Mouse (Mus musculus): ENCODE data around the gene Lrrc1.
A peak's percentile ranks its signal among the peaks of the same experiment; 100 is the strongest.

Gene Lrrc1

GRCm38 (mm10) chr9:77543351-77544321 is 1.0 kb downstream of the Lrrc1 start:
- peak; percentile 15 for DNase-seq (ENCODE audit: low read depth, low spot score)

- DNase-seq (ENCODE audit: low read depth, low spot score) = no peak
Observed at GRCm38 (mm10) chr9:77541556-77541955, 3.1 kb downstream of the Lrrc1 start.

GRCm38 (mm10) chr9:77539232-77539631 is 5.4 kb downstream of the Lrrc1 start:
- no peak for DNase-seq (ENCODE audit: low read depth, low spot score)

GRCm38 (mm10) chr9:77537357-77537756 is 7.3 kb downstream of the Lrrc1 start:
- DNase-seq (ENCODE audit: low read depth, low spot score) = no peak

GRCm38 (mm10) chr9:77536832-77537231 is 7.8 kb downstream of the Lrrc1 start:
- no peak for DNase-seq (ENCODE audit: low read depth, low spot score)

GRCm38 (mm10) chr9:77536286-77536685 is 8.4 kb downstream of the Lrrc1 start:
- no peak for DNase-seq (ENCODE audit: low read depth, low spot score)

GRCm38 (mm10) chr9:77535021-77535744 is 9.5 kb downstream of the Lrrc1 start:
- no peak for DNase-seq (ENCODE audit: low read depth, low spot score)

- peak; percentile 27 for DNase-seq (ENCODE audit: low read depth, low spot score)
Observed at GRCm38 (mm10) chr9:77528379-77529041, 16.2 kb downstream of the Lrrc1 start.

- DNase-seq (ENCODE audit: low read depth, low spot score) = peak; percentile 48
Observed at GRCm38 (mm10) chr9:77527170-77527569, 17.5 kb downstream of the Lrrc1 start.

GRCm38 (mm10) chr9:77526715-77527114 is 18.0 kb downstream of the Lrrc1 start:
- peak; percentile 32 for DNase-seq (ENCODE audit: low read depth, low spot score)

GRCm38 (mm10) chr9:77525595-77526295 is 18.9 kb downstream of the Lrrc1 start:
- no peak for DNase-seq (ENCODE audit: low read depth, low spot score)

- no peak for DNase-seq (ENCODE audit: low read depth, low spot score)
Observed at GRCm38 (mm10) chr9:77523793-77524192, 20.9 kb downstream of the Lrrc1 start.

GRCm38 (mm10) chr9:77522476-77522875 is 22.2 kb downstream of the Lrrc1 start:
- DNase-seq (ENCODE audit: low read depth, low spot score) = no peak

- DNase-seq (ENCODE audit: low read depth, low spot score) = no peak
Observed at GRCm38 (mm10) chr9:77519198-77519597, 25.5 kb downstream of the Lrrc1 start.

GRCm38 (mm10) chr9:77516782-77517364 is 27.8 kb downstream of the Lrrc1 start:
- DNase-seq (ENCODE audit: low read depth, low spot score) = no peak

- DNase-seq (ENCODE audit: low read depth, low spot score) = no peak
Observed at GRCm38 (mm10) chr9:77513892-77514291, 30.8 kb downstream of the Lrrc1 start.

- no peak for DNase-seq (ENCODE audit: low read depth, low spot score)
Observed at GRCm38 (mm10) chr9:77512220-77512619, 32.5 kb downstream of the Lrrc1 start.

- no peak for DNase-seq (ENCODE audit: low read depth, low spot score)
Observed at GRCm38 (mm10) chr9:77510574-77510973, 34.1 kb downstream of the Lrrc1 start.

- no peak for DNase-seq (ENCODE audit: low read depth, low spot score)
Observed at GRCm38 (mm10) chr9:77507743-77508394, 36.8 kb downstream of the Lrrc1 start.

Measured in 3T3-L1 (cell line).